Mouse (Mus musculus) ovary, postnatal 14 days (tissue): ENCODE data around the gene Tfr2.

Source experiments
- DNase-seq: peaks from one replicate; pipeline ENCODE4 v3.0.0; 2022; ENCODE audit warnings: low spot score

Gene Tfr2

GRCm38 (mm10) chr5:137627991-137628390 is 58.4 kb downstream of the Tfr2 start:
- DNase-seq = no peak

DNA sequence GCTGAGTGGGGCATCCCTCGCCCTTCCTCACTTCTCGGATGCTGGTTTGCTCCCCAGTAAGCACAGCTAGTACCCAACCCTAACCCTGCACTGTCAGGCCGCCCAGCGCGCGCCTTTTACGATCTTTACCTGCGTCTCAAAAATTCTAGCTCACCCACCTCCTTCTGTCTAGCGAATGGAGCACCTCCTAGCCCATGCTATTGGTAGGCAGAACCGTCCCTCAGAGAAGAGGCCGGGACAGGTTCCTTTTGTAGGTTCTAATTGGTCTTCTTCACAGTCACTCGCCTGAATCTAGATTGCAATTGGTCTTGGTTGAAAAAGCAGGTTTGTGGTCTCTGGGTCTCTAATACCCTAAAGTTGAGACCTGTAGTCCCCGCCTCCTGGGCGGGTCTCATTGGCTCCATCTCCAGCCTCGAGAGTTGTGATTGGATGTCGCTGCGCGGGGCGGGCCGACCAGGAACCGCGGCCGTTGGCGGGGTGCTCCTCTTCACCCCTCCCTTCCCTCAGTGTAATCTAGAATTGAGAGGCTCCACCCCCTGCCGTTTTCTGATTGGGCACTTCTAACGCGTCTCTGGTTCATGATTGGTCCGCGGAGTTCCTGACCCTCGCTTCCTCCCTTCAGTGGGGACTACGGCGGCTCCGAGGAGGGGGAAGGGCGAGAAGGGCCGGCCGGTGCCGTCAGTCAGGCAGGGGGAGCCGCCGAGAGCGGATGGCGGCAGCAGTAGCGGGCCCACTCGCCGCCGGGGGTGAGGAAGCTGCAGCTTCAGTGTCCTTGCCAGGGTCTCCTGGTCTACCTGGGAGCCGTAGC is 59.1 kb downstream of the Tfr2 start, which contains the start of the genes Fbxo24, Lrch4 and Gm20605:
Gene Fbxo24 (minus strand): TSS at position 505 of the 808 bp plus-strand sequence.
Gene Lrch4 (plus strand): TSS at position 624 of the 808 bp plus-strand sequence.
Gene Gm20605 (plus strand): TSS at position 678 of the 808 bp plus-strand sequence.
- DNase-seq = peak; percentile 93

- DNase-seq = no peak
Observed at GRCm38 (mm10) chr5:137629306-137629721, 59.7 kb downstream of the Tfr2 start.

- DNase-seq = no peak
Observed at GRCm38 (mm10) chr5:137629906-137630545, 60.4 kb downstream of the Tfr2 start.

DNA sequence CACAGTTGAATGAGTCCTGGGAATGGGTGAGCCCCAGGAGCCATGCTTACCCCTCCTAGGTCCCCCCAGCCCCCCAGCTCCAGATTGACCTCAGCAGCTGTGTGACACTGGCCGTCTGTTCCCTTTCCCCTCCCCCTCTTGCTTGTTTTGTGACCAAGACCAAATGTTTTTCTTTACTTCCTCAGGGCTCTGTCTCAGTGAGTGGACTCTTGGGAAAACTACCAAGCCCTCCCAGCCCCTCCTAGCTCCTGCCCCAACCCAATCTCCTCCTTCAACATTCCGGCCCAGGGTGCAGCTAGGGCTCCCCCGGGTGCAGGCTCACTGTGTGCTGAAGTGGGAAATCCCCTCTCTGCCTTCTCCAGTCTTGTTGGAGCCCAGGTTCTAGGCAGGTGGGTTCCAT is 61.0 kb downstream of the Tfr2 start:
- no peak for DNase-seq

- no peak for DNase-seq
Observed at GRCm38 (mm10) chr5:137631171-137631570, 61.5 kb downstream of the Tfr2 start.

DNA sequence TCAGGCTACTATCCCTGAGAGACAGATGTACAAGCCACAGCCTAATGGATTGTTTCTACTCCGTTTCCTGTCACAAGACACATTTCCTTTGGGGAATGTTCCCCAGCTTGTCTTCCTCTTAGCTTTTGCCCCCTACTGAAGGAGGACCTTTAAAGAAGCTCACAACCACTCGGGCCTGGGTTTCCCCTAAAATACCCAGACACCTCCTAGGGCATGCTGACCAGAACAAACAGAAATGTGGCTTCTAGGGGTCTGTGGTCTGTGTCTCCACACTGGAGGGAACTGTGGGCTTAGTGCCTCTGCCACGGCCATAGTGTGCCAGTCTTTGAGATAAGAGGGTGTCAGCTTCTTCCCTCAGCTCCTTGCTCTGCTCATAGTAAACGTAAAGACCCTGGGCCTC is 62.0 kb downstream of the Tfr2 start:
- no peak for DNase-seq

- DNase-seq = no peak
Observed at GRCm38 (mm10) chr5:137633397-137634084, 63.9 kb downstream of the Tfr2 start.
